Mouse (Mus musculus): ENCODE measurements around the gene Btg1. TPM values are rescaled to one million over a fixed set of nuclear protein-coding genes. Genes with fewer than 3 reads are reported as not detected.
A peak's percentile ranks its signal among the peaks of the same experiment; 100 is the strongest.

Gene Btg1
- 23.3 and 24.2 TPM in 2 replicates for polyA plus RNA-seq (2016; fragmentation: Nextera tagmentation; extraction: Ambion mirVana)

GRCm38 (mm10) chr10:96616709-96617116 lies at the start of gene Btg1:
Gene Btg1, plus strand, starts transcription at chr10:96617006.
- Histone ChIP-seq H3K9me3 (no peaks in the 10 kb centered on the region), H3K27me3 (ENCODE audit: insufficient read depth, poor library complexity, severe bottlenecking) (no peaks in the 10 kb centered on the region), H3K4me3 (peak within 1 kb of the TSS; percentile 96), H3K27ac (peak within 1 kb of the TSS; percentile 98), H3K4me1 (peaks cover 17% of the 10 kb centered on the region; the same call in 1 of the 2 replicates), H3K36me3 (peaks cover 10% of the 10 kb centered on the region)
- WGBS = under 1% methylated on average over 37 of the region's 37 CpGs
- DNase-seq (ENCODE audit: low spot score) = peak; percentile 100

- 0 out of 2 replicates have a peak, but pooled peaks cover 3% of the 10 kb centered on the region for H3K36me3 ChIP-seq
- 35% methylated on average over 8 of the region's 8 CpGs for WGBS
- no peak overlapping the region for H3K4me3 ChIP-seq
- H3K27me3 ChIP-seq (ENCODE audit: insufficient read depth, poor library complexity, severe bottlenecking) = no peaks in the 10 kb centered on the region
- H3K27ac ChIP-seq = no peak overlapping the region
- 0 out of 2 replicates have a peak, but pooled peaks cover 5% of the 10 kb centered on the region for H3K4me1 ChIP-seq
- H3K9me3 ChIP-seq = no peaks in the 10 kb centered on the region
- no peak for DNase-seq (ENCODE audit: low spot score)
Observed at GRCm38 (mm10) chr10:96569469-96569868, 47.3 kb upstream of the Btg1 start.

GRCm38 (mm10) chr10:96571176-96571575 lies 45.6 kb upstream of the Btg1 start:
- DNase-seq (ENCODE audit: low spot score) = no peak
- H3K4me3 ChIP-seq = no peak overlapping the region
- no peaks in the 10 kb centered on the region for H3K9me3 ChIP-seq
- H3K27me3 ChIP-seq (ENCODE audit: insufficient read depth, poor library complexity, severe bottlenecking) = no peaks in the 10 kb centered on the region
- WGBS = 60% methylated on average over 4 of the region's 4 CpGs
- H3K36me3 ChIP-seq = 0 out of 2 replicates have a peak, but pooled peaks cover 3% of the 10 kb centered on the region
- H3K27ac ChIP-seq = no peak overlapping the region
- 0 out of 2 replicates have a peak, but pooled peaks cover 5% of the 10 kb centered on the region for H3K4me1 ChIP-seq

GRCm38 (mm10) chr10:96574786-96575185 lies 42.0 kb upstream of the Btg1 start:
- WGBS = 83% methylated on average over 6 of the region's 6 CpGs
- Histone ChIP-seq H3K4me3 (no peak overlapping the region), H3K27ac (no peak overlapping the region), H3K9me3 (no peaks in the 10 kb centered on the region), H3K4me1 (no peaks in the 10 kb centered on the region), H3K27me3 (ENCODE audit: insufficient read depth, poor library complexity, severe bottlenecking) (no peaks in the 10 kb centered on the region), H3K36me3 (no peaks in the 10 kb centered on the region)
- DNase-seq (ENCODE audit: low spot score) = no peak

- Histone ChIP-seq H3K27me3 (ENCODE audit: insufficient read depth, poor library complexity, severe bottlenecking) (no peaks in the 10 kb centered on the region), H3K4me1 (no peaks in the 10 kb centered on the region), H3K36me3 (no peaks in the 10 kb centered on the region), H3K4me3 (no peak overlapping the region), H3K27ac (no peak overlapping the region), H3K9me3 (no peaks in the 10 kb centered on the region)
- no peak for DNase-seq (ENCODE audit: low spot score)
- 86% methylated on average over 5 of the region's 5 CpGs for WGBS
Observed at GRCm38 (mm10) chr10:96575338-96575737, 41.5 kb upstream of the Btg1 start.

GRCm38 (mm10) chr10:96578924-96579323 lies 37.9 kb upstream of the Btg1 start:
- no peak overlapping the region for H3K27ac ChIP-seq
- no peaks in the 10 kb centered on the region for H3K27me3 ChIP-seq (ENCODE audit: insufficient read depth, poor library complexity, severe bottlenecking)
- no peaks in the 10 kb centered on the region for H3K9me3 ChIP-seq
- no peaks in the 10 kb centered on the region for H3K36me3 ChIP-seq
- no peaks in the 10 kb centered on the region for H3K4me1 ChIP-seq
- 89% methylated on average over 5 of the region's 5 CpGs for WGBS
- no peak overlapping the region for H3K4me3 ChIP-seq
- no peak for DNase-seq (ENCODE audit: low spot score)

- H3K4me1 ChIP-seq = no peaks in the 10 kb centered on the region
- no peaks in the 10 kb centered on the region for H3K27me3 ChIP-seq (ENCODE audit: insufficient read depth, poor library complexity, severe bottlenecking)
- no peak overlapping the region for H3K27ac ChIP-seq
- no peaks in the 10 kb centered on the region for H3K9me3 ChIP-seq
- H3K4me3 ChIP-seq = no peak overlapping the region
- 72% methylated on average over 4 of the region's 4 CpGs for WGBS
- DNase-seq (ENCODE audit: low spot score) = no peak
- H3K36me3 ChIP-seq = no peaks in the 10 kb centered on the region
Observed at GRCm38 (mm10) chr10:96579436-96579835, 37.4 kb upstream of the Btg1 start.

- no peak for DNase-seq (ENCODE audit: low spot score)
- Histone ChIP-seq H3K36me3 (no peaks in the 10 kb centered on the region), H3K4me1 (no peaks in the 10 kb centered on the region), H3K4me3 (no peak overlapping the region), H3K27ac (no peak overlapping the region), H3K27me3 (ENCODE audit: insufficient read depth, poor library complexity, severe bottlenecking) (no peaks in the 10 kb centered on the region), H3K9me3 (no peaks in the 10 kb centered on the region)
- 58% methylated on average over 7 of the region's 7 CpGs for WGBS
Observed at GRCm38 (mm10) chr10:96580246-96580645, 36.6 kb upstream of the Btg1 start.

- WGBS = 75% methylated on average over 6 of the region's 6 CpGs
- Histone ChIP-seq H3K9me3 (no peaks in the 10 kb centered on the region), H3K4me1 (no peaks in the 10 kb centered on the region), H3K4me3 (no peak overlapping the region), H3K36me3 (no peaks in the 10 kb centered on the region), H3K27ac (no peak overlapping the region), H3K27me3 (ENCODE audit: insufficient read depth, poor library complexity, severe bottlenecking) (no peaks in the 10 kb centered on the region)
- no peak for DNase-seq (ENCODE audit: low spot score)
Observed at GRCm38 (mm10) chr10:96581232-96581631, 35.6 kb upstream of the Btg1 start.

- Histone ChIP-seq H3K4me1 (no peaks in the 10 kb centered on the region), H3K4me3 (no peak overlapping the region), H3K27ac (no peak overlapping the region), H3K36me3 (no peaks in the 10 kb centered on the region), H3K27me3 (ENCODE audit: insufficient read depth, poor library complexity, severe bottlenecking) (no peaks in the 10 kb centered on the region), H3K9me3 (no peaks in the 10 kb centered on the region)
- no peak for DNase-seq (ENCODE audit: low spot score)
- 79% methylated on average over 4 of the region's 4 CpGs for WGBS
Observed at GRCm38 (mm10) chr10:96586191-96586880, 30.5 kb upstream of the Btg1 start.

GRCm38 (mm10) chr10:96586881-96587217 lies 30.0 kb upstream of the Btg1 start:
- H3K27ac ChIP-seq = no peak overlapping the region
- no peaks in the 10 kb centered on the region for H3K36me3 ChIP-seq
- DNase-seq (ENCODE audit: low spot score) = no peak
- H3K27me3 ChIP-seq (ENCODE audit: insufficient read depth, poor library complexity, severe bottlenecking) = no peaks in the 10 kb centered on the region
- no peaks in the 10 kb centered on the region for H3K9me3 ChIP-seq
- 83% methylated on average over 4 of the region's 4 CpGs for WGBS
- no peaks in the 10 kb centered on the region for H3K4me1 ChIP-seq
- no peak overlapping the region for H3K4me3 ChIP-seq

- Histone ChIP-seq H3K36me3 (no peaks in the 10 kb centered on the region), H3K9me3 (no peaks in the 10 kb centered on the region), H3K27me3 (ENCODE audit: insufficient read depth, poor library complexity, severe bottlenecking) (no peaks in the 10 kb centered on the region), H3K4me1 (no peaks in the 10 kb centered on the region), H3K4me3 (no peak overlapping the region), H3K27ac (no peak overlapping the region)
- DNase-seq (ENCODE audit: low spot score) = no peak
- WGBS = 65% methylated on average over 6 of the region's 6 CpGs
Observed at GRCm38 (mm10) chr10:96588233-96588632, 28.6 kb upstream of the Btg1 start.

GRCm38 (mm10) chr10:96589781-96590180 lies 27.0 kb upstream of the Btg1 start:
- DNase-seq (ENCODE audit: low spot score) = no peak
- H3K9me3 ChIP-seq = no peaks in the 10 kb centered on the region
- H3K27me3 ChIP-seq (ENCODE audit: insufficient read depth, poor library complexity, severe bottlenecking) = no peaks in the 10 kb centered on the region
- WGBS = 88% methylated on average over 5 of the region's 5 CpGs
- no peaks in the 10 kb centered on the region for H3K4me1 ChIP-seq
- H3K27ac ChIP-seq = no peak overlapping the region
- no peaks in the 10 kb centered on the region for H3K36me3 ChIP-seq
- H3K4me3 ChIP-seq = no peak overlapping the region

GRCm38 (mm10) chr10:96592089-96592488 lies 24.7 kb upstream of the Btg1 start:
- no peak for DNase-seq (ENCODE audit: low spot score)
- 69% methylated on average over 1 of the region's 2 CpGs for WGBS
- H3K27me3 ChIP-seq (ENCODE audit: insufficient read depth, poor library complexity, severe bottlenecking) = no peaks in the 10 kb centered on the region

More at GRCm38 (mm10) chr10:96592089-96592488, 24.7 kb upstream of the Btg1 start:
- Histone ChIP-seq H3K4me3 (no peak overlapping the region), H3K9me3 (no peaks in the 10 kb centered on the region), H3K4me1 (no peaks in the 10 kb centered on the region), H3K36me3 (no peaks in the 10 kb centered on the region), H3K27ac (no peak overlapping the region)
